Mouse (Mus musculus) macrophage (primary cell): ENCODE results near the gene Gjc2. TPM values are rescaled to one million over a fixed set of nuclear protein-coding genes. Genes with fewer than 3 reads are reported as not detected.
A peak's percentile ranks its signal among the peaks of the same experiment; 100 is the strongest.
"Not testable (repeated sequence)": the region's sequence is repeated elsewhere in the genome, so short reads cannot be mapped to it uniquely, and the experiment has no call there.

Experiments used
- H3K27ac ChIP-seq: fragments of 350-480 bp; formaldehyde crosslinking; 2 replicates; pipeline ENCODE4 v1.9.0; 2021
- H3K36me3 ChIP-seq: fragments of 350-480 bp; formaldehyde crosslinking; 2 replicates; pipeline ENCODE4 v1.9.0; 2021; ENCODE audit errors: inconsistent target
- H3K4me3 ChIP-seq: fragments of 350-480 bp; formaldehyde crosslinking; 2 replicates; pipeline ENCODE4 v1.9.0; 2021; ENCODE audit errors: inconsistent target
- H3K79me2 ChIP-seq: fragments of 350-480 bp; formaldehyde crosslinking; 2 replicates; pipeline ENCODE4 v1.9.0; 2021; ENCODE audit errors: inconsistent target
- WGBS: methylation state at CpG from one replicate; pipeline ENCODE4 v1.1.7; 2026; ENCODE audit warnings: inconsistent platforms; ENCODE audit not compliant: missing documents; 5-methylcytosine and 5-hydroxymethylcytosine counted together
- polyA plus RNA-seq: library from polyadenylated mRNA; stranded (reverse); fragments of 250-400 nt; gene quantifications from 3 replicates; pipeline ENCODE4 v1.2.4, GENCODE M21; 2018; ENCODE audit warnings: inconsistent platforms

Gjc2 gene
- polyA plus RNA-seq, 1 experiment from 2014 or later, result not detected

DNA sequence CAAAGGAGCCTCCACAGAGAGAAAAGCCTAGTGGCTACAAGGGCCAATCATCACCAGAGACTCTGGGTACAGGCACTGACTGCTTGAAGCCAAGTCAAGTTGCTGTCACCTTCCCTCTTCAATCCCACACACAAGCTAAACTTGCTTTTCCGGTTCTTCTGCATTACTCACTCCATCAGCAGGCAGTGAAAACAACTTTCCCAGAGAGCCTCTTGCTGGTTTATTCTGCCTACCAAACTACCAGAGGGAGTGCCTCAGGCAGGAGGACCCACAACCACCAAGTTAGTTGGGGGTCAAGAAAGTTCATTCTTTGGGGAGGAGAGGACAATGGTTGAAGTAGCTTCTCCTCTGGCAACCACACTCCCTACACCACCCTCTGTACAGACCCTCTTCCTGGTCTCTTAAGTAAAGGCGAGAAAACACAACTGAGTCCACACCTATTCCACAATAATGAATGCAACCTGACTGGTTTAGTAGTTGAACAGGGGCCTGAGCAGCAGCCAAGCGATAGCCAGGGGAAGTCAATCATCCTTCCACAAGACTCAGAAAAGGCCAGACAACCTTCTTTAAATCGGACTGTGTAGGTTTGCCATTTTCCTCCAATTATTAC is 35.5 kb upstream of the Gjc2 start:
- peaks cover 23% of the 10 kb centered on the region; the same call in 1 of the 2 replicates for H3K36me3 ChIP-seq

DNA sequence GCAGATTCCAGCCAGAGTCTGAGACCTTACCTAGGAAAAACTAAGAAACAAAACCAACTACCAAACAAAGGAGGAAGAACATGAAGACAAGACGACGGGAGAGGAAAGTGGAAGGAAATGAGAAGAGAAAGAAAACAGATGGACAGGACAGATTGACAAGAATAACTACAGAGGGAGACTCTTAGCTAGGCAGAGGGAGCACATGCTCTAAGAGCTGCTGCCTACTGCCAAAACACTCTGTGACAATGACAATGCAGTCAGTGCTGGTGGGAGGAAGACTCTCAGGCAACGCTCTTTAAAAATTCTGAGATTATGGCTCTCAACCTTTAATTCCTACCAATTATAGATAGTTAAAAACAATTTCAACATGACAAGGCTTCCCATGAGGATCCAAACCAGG is 33.9 kb upstream of the Gjc2 start:
- H3K4me3 ChIP-seq, result no peak overlapping the region
- H3K79me2 ChIP-seq, result peaks cover 100% of the 10 kb centered on the region
- peaks cover 33% of the 10 kb centered on the region; the same call in 1 of the 2 replicates for H3K36me3 ChIP-seq
- WGBS, result 17% methylated on average over 3 of the region's 3 CpGs
- H3K27ac ChIP-seq, result peak overlapping the region; percentile 24; the same call in 1 of the 2 replicates

More for the DNA sequence above, 35.5 kb upstream of the Gjc2 start:
- Histone ChIP-seq H3K4me3 (no peak overlapping the region), H3K27ac (no peak overlapping the region), H3K79me2 (peaks cover 100% of the 10 kb centered on the region)
- WGBS, result 85% methylated on average over 4 of the region's 4 CpGs

DNA sequence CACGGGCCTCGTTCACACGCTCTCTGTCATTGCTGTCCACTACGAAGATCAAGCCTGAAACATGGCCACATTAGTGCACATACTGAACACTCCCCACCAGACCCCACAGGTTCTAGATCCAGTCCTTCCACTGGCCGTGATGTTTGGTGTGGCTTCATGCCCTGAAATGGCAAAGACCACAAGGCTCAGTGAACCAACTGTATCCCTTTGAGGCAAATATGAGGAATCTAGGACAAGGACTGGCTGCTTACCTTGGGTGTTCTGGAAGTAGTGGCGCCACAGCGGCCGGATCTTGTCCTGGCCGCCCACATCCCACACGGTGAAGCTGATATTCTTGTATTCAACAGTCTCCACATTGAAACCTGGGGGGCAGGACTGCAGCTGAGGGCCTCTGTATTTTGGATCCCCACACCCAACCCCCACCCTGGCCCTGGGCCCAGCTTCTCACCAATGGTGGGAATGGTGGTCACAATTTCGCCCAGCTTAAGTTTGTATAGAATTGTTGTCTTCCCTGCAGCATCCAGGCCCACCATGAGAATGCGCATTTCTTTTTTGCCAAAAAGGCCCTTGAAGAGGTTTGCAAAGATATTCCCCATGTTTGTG is 30.0 kb upstream of the Gjc2 start:
- WGBS, result 91% methylated on average over 12 of the region's 12 CpGs
- Histone ChIP-seq H3K79me2 (peaks cover 93% of the 10 kb centered on the region), H3K27ac (no peak overlapping the region), H3K36me3 (peaks cover 36% of the 10 kb centered on the region), H3K4me3 (no peak overlapping the region)

DNA sequence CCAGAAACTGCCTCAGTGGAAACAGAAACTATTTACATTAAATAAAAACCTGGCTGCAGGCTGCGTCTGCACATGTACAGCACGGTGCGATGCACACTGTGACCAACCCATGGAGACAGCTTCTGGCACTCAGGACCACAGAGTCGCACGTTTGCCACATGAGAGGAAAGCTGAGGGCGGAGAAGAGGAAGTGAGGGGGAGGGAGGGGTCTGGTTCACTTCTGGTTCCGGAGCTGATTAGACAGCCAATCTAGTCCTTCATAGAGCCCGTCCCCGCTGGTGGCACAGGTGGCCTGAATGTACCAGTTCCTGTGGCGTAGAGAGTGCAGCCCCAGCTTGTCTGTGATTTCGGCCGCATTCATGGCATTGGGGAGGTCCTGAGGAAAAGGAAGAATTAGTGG is 29.3 kb upstream of the Gjc2 start:
- peaks cover 86% of the 10 kb centered on the region for H3K79me2 ChIP-seq
- 17% methylated on average over 12 of the region's 12 CpGs for WGBS
- H3K36me3 ChIP-seq, result peaks cover 36% of the 10 kb centered on the region
- not testable (repeated sequence) for H3K4me3 ChIP-seq, H3K27ac ChIP-seq

DNA sequence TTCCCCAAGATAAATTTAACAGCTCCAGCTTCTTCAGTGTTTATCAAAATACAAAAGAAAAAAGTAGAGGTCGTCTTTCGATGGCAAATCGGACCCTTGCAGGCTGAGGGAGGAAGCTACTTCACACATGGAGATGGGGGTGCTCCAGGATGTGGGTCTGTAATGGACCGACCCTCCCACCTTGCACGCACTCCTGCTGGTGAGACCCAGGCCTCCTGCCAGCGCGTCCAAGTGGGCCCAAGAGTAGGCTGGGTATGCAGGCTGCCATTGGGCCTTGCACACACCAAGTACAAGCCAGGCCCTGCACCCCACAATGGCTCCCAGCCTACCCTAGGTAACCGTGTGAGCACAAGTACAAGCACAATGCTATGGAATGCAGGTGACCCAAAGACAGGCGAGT is 28.5 kb upstream of the Gjc2 start:
- Histone ChIP-seq H3K36me3 (peaks cover 36% of the 10 kb centered on the region), H3K79me2 (peaks cover 79% of the 10 kb centered on the region)
- not testable (repeated sequence) for H3K27ac ChIP-seq, H3K4me3 ChIP-seq
- 95% methylated on average over 4 of the region's 9 CpGs for WGBS

DNA sequence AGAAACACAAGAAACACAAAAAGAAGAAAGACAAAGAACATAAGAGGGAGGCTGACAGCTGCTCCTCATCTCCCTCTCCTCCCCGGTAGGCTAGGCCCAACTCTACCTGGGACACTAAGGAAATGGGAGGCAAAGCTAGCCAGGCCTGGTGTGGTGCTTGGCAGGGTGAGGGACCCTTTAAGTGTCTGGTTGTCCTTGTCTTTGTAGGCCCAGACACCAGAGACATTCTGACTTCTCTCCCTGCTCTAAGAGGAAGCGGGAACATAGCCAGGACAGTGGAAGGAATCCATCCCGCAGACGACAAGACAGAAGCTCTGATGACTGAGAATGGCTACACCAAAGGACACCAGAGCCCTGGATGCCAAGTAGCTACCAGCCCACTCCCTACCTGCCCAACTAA is 27.0 kb upstream of the Gjc2 start:
- WGBS, result 96% methylated on average over 4 of the region's 4 CpGs
- no peak overlapping the region for H3K27ac ChIP-seq

DNA sequence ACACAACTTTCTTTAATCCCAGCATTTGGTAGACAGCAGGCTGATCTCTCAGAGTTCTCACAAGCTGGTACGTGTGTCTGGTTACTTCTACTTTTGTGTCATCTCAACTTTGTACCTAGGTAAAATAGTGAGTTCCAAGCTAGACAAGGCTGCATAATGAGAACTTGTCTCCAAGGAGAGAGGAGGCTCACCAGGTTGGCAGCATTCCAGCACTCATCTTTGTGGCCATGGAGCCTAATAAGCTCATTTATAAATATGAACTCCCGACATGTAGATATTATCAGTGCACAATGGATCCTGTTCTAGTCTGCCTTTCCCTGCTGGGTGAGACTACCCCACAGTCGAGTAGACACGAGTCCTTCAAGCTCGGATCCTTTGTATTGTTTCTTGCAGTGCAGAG is 26.6 kb upstream of the Gjc2 start:
- 76% methylated on average over 5 of the region's 5 CpGs for WGBS
- H3K79me2 ChIP-seq, result peaks cover 59% of the 10 kb centered on the region
- H3K27ac ChIP-seq, result no peak overlapping the region
- H3K4me3 ChIP-seq, result no peak overlapping the region
- peaks cover 48% of the 10 kb centered on the region for H3K36me3 ChIP-seq

More for the DNA sequence above, 27.0 kb upstream of the Gjc2 start:
- H3K4me3 ChIP-seq, result no peak overlapping the region
- peaks cover 50% of the 10 kb centered on the region for H3K36me3 ChIP-seq
- H3K79me2 ChIP-seq, result peaks cover 63% of the 10 kb centered on the region

DNA sequence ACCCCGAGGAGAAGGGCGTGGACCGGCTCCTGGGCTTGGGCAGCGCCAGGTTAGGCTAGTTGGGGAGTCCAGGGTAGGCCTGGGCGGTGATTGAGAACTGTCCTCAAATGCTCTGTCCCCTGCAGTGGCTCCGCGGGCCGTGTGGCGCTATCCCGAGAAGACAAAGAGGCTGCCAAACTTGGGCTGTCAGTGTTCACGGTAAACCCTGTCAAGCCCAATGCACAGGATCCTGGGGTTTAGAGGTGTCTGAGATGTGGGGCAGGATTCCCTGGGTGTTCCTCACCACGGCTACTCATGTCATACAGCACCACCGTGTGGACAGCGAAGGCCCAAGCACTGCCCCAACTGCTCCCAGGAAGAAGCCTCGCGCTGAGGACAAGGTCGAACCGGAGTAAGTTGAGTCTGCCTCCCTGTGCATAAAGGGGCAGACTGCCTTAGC is 26.0 kb upstream of the Gjc2 start:
- 20% methylated on average over 18 of the region's 18 CpGs for WGBS
- Histone ChIP-seq H3K79me2 (peaks cover 55% of the 10 kb centered on the region), H3K4me3 (peak overlapping the region; percentile 37), H3K36me3 (peaks cover 49% of the 10 kb centered on the region), H3K27ac (0 out of 2 replicates have a peak overlapping the region, but pooled peaks have one; percentile 13)

DNA sequence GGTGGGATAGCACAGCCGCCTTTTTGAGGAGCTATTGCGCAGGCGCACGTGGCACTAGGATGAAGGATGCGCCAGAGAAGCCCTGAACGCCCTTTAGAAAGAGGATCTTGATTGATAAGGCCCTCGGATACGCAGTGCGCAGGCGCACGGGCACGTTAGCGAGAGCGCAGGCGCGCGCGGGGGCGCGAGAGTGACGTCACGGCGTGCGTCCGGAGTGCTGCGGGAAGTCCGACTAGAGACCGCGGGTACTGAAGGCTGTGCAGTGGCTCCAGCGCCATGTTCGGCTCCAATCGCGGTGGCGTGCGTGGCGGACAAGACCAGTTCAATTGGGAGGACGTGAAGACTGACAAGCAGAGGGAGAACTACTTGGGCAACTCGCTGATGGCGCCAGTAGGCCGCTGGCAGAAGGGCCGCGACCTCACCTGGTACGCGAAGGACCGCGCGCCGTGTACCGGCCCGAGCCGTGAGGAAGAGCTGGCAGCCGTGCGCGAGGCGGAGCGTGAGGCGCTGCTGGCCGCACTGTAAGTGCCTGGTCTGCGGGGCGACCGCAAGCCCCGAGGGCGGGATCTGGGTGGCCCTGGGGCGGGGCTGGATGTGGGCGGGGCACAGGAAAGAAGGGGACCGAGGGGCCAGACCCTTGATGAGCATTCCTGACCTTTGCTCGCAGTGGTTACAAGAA is 25.3 kb upstream of the Gjc2 start, which contains the start of gene 2310033P09Rik:
Gene 2310033P09Rik (plus strand): TSS at position 169 of the 679 bp plus-strand sequence.
- WGBS, result 2% methylated on average over 64 of the region's 67 CpGs
- Histone ChIP-seq H3K79me2 (peaks cover 55% of the 10 kb centered on the region), H3K36me3 (peaks cover 46% of the 10 kb centered on the region), H3K27ac (peak within 1 kb of the TSS; percentile 52; the same call in 1 of the 2 replicates), H3K4me3 (peak within 1 kb of the TSS; percentile 37)

DNA sequence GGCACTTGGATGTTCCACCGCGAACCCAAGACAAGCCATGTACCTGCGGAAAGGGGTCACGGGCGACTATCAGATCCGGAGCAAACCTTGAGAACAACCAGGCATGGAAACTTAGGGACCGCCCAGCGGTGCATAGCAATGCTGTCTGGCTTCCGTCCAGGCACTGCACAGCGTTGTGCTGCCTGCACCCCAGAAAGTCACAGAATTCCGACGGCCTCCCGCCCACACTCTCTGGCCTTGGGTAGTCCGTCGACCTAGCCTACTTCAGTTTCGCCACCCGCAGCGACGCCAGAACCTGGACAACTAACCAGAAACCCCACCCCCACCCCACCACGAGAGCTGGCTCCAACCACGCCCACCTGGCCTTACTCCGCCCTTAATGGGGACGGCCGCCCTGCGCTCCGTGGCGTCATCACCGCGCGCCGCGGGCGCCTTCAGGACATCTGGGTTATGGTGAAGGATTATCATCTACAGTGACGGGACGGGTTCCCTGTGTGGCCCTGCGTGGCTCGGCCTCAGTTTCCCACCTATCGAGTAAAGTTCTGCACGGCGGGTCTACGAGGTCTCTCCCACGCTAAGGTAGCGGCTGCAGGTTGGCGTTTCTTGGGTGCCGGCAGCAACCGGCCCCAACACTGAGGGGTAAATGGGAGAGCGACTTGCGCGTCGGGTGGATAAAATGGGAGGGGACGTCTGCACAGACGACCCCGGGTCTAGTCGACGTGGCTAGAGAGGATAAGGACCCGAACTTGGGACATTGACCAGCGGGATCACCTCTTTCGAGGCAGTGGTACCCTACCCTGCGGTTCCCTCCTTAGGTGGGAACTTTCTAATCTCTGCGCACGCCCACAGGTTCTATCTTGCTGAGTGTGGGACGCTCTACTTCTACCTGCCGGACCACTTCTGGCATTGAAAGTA is 19.3 kb upstream of the Gjc2 start, which contains the start of gene Mrpl55:
Gene Mrpl55 (plus strand): TSS at position 406 of the 915 bp plus-strand sequence.
- peaks cover 18% of the 10 kb centered on the region; the same call in 1 of the 2 replicates for H3K79me2 ChIP-seq
- peak within 1 kb of the TSS; percentile 78 for H3K27ac ChIP-seq
- WGBS, result under 1% methylated on average over 63 of the region's 63 CpGs
- peak within 1 kb of the TSS; percentile 98 for H3K4me3 ChIP-seq
- peaks cover 23% of the 10 kb centered on the region; the same call in 1 of the 2 replicates for H3K36me3 ChIP-seq

DNA sequence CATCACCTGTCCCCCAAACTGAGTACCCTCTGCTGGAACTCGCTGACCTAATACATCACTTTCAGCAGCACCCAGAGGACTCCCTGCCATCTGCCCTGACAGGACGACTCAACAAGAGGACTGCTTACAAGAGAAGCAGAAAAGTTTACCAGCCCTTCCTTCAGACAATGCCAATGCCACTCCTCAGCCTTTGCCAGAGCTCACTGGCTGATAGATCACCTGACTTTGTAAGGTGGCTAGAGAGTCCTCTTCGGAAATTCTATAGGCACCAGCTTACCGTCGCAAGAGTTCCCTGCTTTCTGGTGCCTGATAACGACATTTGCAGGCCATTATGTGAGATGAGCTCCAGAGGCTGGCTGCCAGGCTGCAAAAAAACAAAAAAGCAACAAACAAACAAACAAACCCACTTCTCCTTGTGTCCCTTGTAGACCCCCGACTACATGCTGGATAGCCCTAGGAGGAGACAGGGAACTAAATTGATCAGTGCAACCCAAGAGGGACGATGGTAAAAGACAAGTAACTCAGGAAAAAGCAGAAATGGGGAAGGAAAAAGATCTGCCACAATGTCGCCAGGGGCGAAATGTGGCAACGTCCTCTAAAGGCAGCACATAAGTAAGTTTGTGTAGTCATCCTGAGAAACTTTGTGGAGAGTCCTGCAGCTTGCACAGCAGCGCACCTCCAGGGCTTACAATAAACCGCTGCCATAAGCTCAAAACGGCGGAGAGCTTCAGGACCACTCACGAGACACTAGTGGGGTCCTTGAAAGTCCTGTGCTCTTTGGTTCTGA is 18.4 kb upstream of the Gjc2 start:
- H3K4me3 ChIP-seq, result peak overlapping the region; percentile 98
- peak overlapping the region; percentile 78 for H3K27ac ChIP-seq
- WGBS, result 9% methylated on average over 15 of the region's 16 CpGs
- peaks cover 22% of the 10 kb centered on the region; the same call in 1 of the 2 replicates for H3K36me3 ChIP-seq
- peaks cover 18% of the 10 kb centered on the region; the same call in 1 of the 2 replicates for H3K79me2 ChIP-seq

DNA sequence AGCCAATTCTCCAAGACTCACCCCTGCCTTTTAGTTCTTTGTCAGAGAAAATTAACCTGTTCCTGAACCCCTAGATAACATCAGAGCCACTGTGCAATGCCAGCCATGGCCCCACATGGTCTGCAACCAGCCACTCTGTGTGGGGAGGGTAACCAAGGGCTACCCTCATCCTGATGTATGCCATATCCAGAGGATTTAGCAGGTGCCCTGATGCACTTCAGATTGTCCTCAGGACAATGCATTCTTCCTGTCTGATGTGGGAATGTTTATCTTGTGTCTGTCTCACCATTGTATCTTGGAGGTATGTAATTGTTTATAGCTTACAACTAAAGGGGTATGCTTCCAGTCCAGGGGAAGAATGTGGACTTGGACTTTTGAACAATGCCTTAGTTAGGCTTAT is 13.2 kb upstream of the Gjc2 start:
- Histone ChIP-seq H3K79me2 (no peaks in the 10 kb centered on the region), H3K4me3 (no peak overlapping the region), H3K36me3 (no peaks in the 10 kb centered on the region), H3K27ac (no peak overlapping the region)

DNA sequence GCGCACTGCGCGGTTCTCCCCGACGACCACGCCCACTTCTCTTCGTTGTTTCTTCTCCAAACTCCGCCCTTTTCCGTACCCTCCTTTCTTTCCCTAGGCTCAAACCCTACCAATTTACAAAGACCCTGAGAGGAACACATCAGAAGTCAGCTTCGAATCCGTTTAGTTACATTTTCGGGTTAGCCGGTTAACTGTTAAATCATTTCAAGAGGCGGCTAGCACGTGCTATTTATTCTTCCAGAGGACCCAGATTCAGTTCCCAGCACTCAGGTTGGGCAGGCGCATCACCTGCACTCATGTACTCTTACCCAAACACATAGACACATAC is 9.0 kb upstream of the Gjc2 start, which contains the start of gene Guk1:
Gene Guk1 (minus strand): TSS at position 154 of the 328 bp plus-strand sequence.
- Histone ChIP-seq H3K79me2 (no peaks in the 10 kb centered on the region; the same call in 1 of the 2 replicates), H3K27ac (peak within 1 kb of the TSS; percentile 41; the same call in 1 of the 2 replicates), H3K36me3 (no peaks in the 10 kb centered on the region), H3K4me3 (peak within 1 kb of the TSS; percentile 59)
- WGBS, result 5% methylated on average over 16 of the region's 16 CpGs
